7 mouse cellular contexts compared by ENCODE assay signal in genomic region chr12:101975167-101975600, GRCm38 (mm10). TPM values are rescaled to one million over a fixed set of nuclear protein-coding genes. Genes with fewer than 3 reads are reported as not detected.
DNase-seq lines count a peak whose midpoint lies in the region; TF ChIP-seq lines count a peak whose summit lies in the region.

No protein-coding gene starts in this region.

- H3K4me1 ChIP-seq in lung, adult 2 months (ENCODE audit: control insufficient read depth, insufficient read depth, low read length), result peaks cover 6% of the 10 kb centered on the region
- peaks cover 11% of the 10 kb centered on the region; the same call in 1 of the 2 replicates for H3K4me1 ChIP-seq in brown adipose tissue, adult 24 weeks (ENCODE audit: control insufficient read depth, insufficient read depth, insufficient read length, low read length)
- H3K4me1 ChIP-seq in hindbrain, embryonic 10.5 days (replicated peaks), result peaks cover 21% of the 10 kb centered on the region

- H3K36me3 ChIP-seq in hindbrain, embryonic 10.5 days, result peaks cover 16% of the 10 kb centered on the region
- no peaks in the 10 kb centered on the region for H3K36me3 ChIP-seq in macrophage (ENCODE audit: inconsistent target)

- DNase-seq in lung, adult 2 months, result no peak
- DNase-seq in lung, postnatal 4 days, result no peak
- no peak for DNase-seq in hindbrain, embryonic 10.5 days (ENCODE audit: low spot score)
- DNase-seq in adrenal gland, adult (ENCODE audit: inconsistent age in 2 of 2, low spot score in 1 of 2), result no peak
- DNase-seq in left cerebral cortex, adult 11 months (ENCODE audit: low spot score), result no peak

- under 1% methylated on average over 23 of the region's 23 CpGs for WGBS in lung, adult 2 months
- WGBS in hindbrain, embryonic 10.5 days, result under 1% methylated on average over 23 of the region's 23 CpGs
- WGBS in macrophage (ENCODE audit: missing documents), result under 1% methylated on average over 23 of the region's 23 CpGs

- no peaks in the 10 kb centered on the region for H3K27me3 ChIP-seq in hindbrain, embryonic 10.5 days (ENCODE audit: insufficient read depth, poor library complexity, severe bottlenecking)

- TF ChIP-seq POLR2A in lung, adult 2 months (IDR thresholded peaks at IDR 0.05; ENCODE audit: borderline replicate concordance, extremely low read depth, low read depth, low read length), result no peak

- no peak for TF ChIP-seq CTCF in lung, adult 2 months (IDR thresholded peaks at IDR 0.05; ENCODE audit: insufficient read depth, low read length)

- peak overlapping the region; percentile 99 for H3K27ac ChIP-seq in brown adipose tissue, adult 24 weeks (replicated peaks; ENCODE audit: low read depth, low read length)
- peak overlapping the region; percentile 99 for H3K27ac ChIP-seq in hindbrain, embryonic 10.5 days
- H3K27ac ChIP-seq in macrophage, result peak overlapping the region; percentile 90

- peak overlapping the region; percentile 91 for H3K4me3 ChIP-seq in lung, adult 2 months (replicated peaks; ENCODE audit: extremely low read depth, low read depth, low read length)
- H3K4me3 ChIP-seq in brown adipose tissue, adult 24 weeks (ENCODE audit: insufficient read depth, low read depth, low read length), result peak overlapping the region; percentile 87
- H3K4me3 ChIP-seq in hindbrain, embryonic 10.5 days, result peak overlapping the region; percentile 97
- peak overlapping the region; percentile 89 for H3K4me3 ChIP-seq in macrophage (ENCODE audit: inconsistent target)

- peaks cover 91% of the 10 kb centered on the region for H3K79me2 ChIP-seq in macrophage (ENCODE audit: inconsistent target)

- no peaks in the 10 kb centered on the region for H3K9me3 ChIP-seq in hindbrain, embryonic 10.5 days

RNA-seq across cellular contexts. Expression of gene Cpsf2, which starts 0.6 kb away (rescaled TPM):
- polyA plus RNA-seq in lung, adult 2 months (2012; rRNA removed), result 2.7 and 4.1 TPM in 2 replicates
- 12.3 TPM in 2 replicates for polyA plus RNA-seq in brown adipose tissue, adult 24 weeks (2012; ENCODE audit: insufficient read depth, insufficient read length, missing spikeins)
- polyA plus RNA-seq in hindbrain, embryonic 10.5 days (2016; fragmentation: Nextera tagmentation; extraction: Ambion mirVana), result 28.6 and 36.4 TPM in 2 replicates
- total RNA-seq in macrophage (2018; cell fraction: chromatin; rRNA removed), result 10 to 100 TPM; 10.6 to 24.1 (median 17.5) TPM
- 10 to 100 TPM; 26.3 to 37.0 (median 31.0) TPM for total RNA-seq in macrophage (2018; cell fraction: cytosol; rRNA removed)
- 10 to 100 TPM; 14.4 to 39.2 (median 26.8) TPM for total RNA-seq in macrophage (2018; cell fraction: nucleus; rRNA removed)
- 24.5 to 29.8 TPM (median 25.4 TPM) in 3 replicates for polyA plus RNA-seq in macrophage (2018)

RNA-seq across cellular contexts. Expression of gene Atxn3, which starts 17.1 kb away (rescaled TPM):
- polyA plus RNA-seq in lung, adult 2 months (2012; rRNA removed), result 3.3 and 6.3 TPM in 2 replicates
- polyA plus RNA-seq in brown adipose tissue, adult 24 weeks (2012; ENCODE audit: insufficient read depth, insufficient read length, missing spikeins), result 6.3 and 10.6 TPM in 2 replicates
- 11.3 and 14.8 TPM in 2 replicates for polyA plus RNA-seq in hindbrain, embryonic 10.5 days (2016; fragmentation: Nextera tagmentation; extraction: Ambion mirVana)
- total RNA-seq in macrophage (2018; cell fraction: chromatin; rRNA removed), result 10 to 100 TPM; 19.2 to 90.1 (median 36.5) TPM
- total RNA-seq in macrophage (2018; cell fraction: cytosol; rRNA removed), result 10 to 100 TPM; 19.8 to 44.9 (median 32.4) TPM
- total RNA-seq in macrophage (2018; cell fraction: nucleus; rRNA removed), result 10 to 100 TPM; 18.1 to 59.7 (median 37.6) TPM
- 22.9 to 30.7 TPM (median 26.8 TPM) in 3 replicates for polyA plus RNA-seq in macrophage (2018)
